Mouse (Mus musculus) brain, embryonic 14.5 days (tissue): ENCODE data around the gene Mnat1.

ENCODE experiments used
- CTCF ChIP-seq: fragments of 200-500 bp; IDR thresholded peaks from 2 replicates; pipeline ENCODE4 v1.5.1; 2012; ENCODE audit warnings: inconsistent platforms, mild to moderate bottlenecking, moderate library complexity, borderline replicate concordance; ENCODE audit not compliant: insufficient read depth, insufficient read length; ENCODE audit errors: extremely low read depth
- POLR2A ChIP-seq: fragments of 200-500 bp; IDR thresholded peaks from 2 replicates; pipeline ENCODE4 v1.6.1; 2012; ENCODE audit warnings: mild to moderate bottlenecking, inconsistent platforms, borderline replicate concordance; ENCODE audit not compliant: poor library complexity, insufficient read depth, insufficient read length, severe bottlenecking; ENCODE audit errors: extremely low read depth

- TF ChIP-seq POLR2A (no peak), CTCF (no peak)
Measured at GRCm38 (mm10) chr12:73307750-73308149, 184.2 kb downstream of the Mnat1 start.
